Mouse (Mus musculus) hindbrain, embryonic 13.5 days (tissue): ENCODE measurements around the gene Tmem256. TPM values are rescaled to one million over a fixed set of nuclear protein-coding genes. Genes with fewer than 3 reads are reported as not detected.
A peak's percentile ranks its signal among the peaks of the same experiment; 100 is the strongest.

Experiments
- ATAC-seq: fragments of 200-750 bp; cut with Nextera tagmentation; 2 replicates; pipeline ENCODE4 v1.8.0; 2017; ENCODE audit warnings: moderate TSS enrichment; ENCODE audit not compliant: low FRiP score
- H3K27ac ChIP-seq: fragments of 300-500 bp; sonication (generic); 2 replicates; pipeline ENCODE4 v1.5.1; 2015; ENCODE audit warnings: inconsistent platforms, mild to moderate bottlenecking, moderate library complexity
- H3K27me3 ChIP-seq: fragments of 300-500 bp; sonication (generic); 2 replicates; pipeline ENCODE4 v1.6.1; 2015; ENCODE audit warnings: mild to moderate bottlenecking, inconsistent platforms
- H3K36me3 ChIP-seq: fragments of 300-500 bp; sonication (generic); 2 replicates; pipeline ENCODE4 v1.6.1; 2015; ENCODE audit warnings: mild to moderate bottlenecking, inconsistent platforms
- H3K4me1 ChIP-seq: fragments of 300-500 bp; sonication (generic); replicated peaks from 2 replicates; pipeline ENCODE4 v1.6.1; 2015; ENCODE audit warnings: inconsistent platforms
- H3K4me2 ChIP-seq: fragments of 300-500 bp; sonication (generic); 2 replicates; pipeline ENCODE4 v1.6.1; 2015; ENCODE audit warnings: inconsistent platforms, mild to moderate bottlenecking, moderate library complexity
- H3K4me3 ChIP-seq: fragments of 300-500 bp; sonication (generic); 2 replicates; pipeline ENCODE4 v1.5.1; 2015; ENCODE audit warnings: mild to moderate bottlenecking, inconsistent platforms
- H3K9ac ChIP-seq: fragments of 300-500 bp; sonication (generic); 2 replicates; pipeline ENCODE4 v1.6.1; 2015; ENCODE audit warnings: mild to moderate bottlenecking, inconsistent platforms
- H3K9me3 ChIP-seq: fragments of 300-500 bp; sonication (generic); 2 replicates; pipeline ENCODE4 v1.6.1; 2016; ENCODE audit warnings: inconsistent platforms
- WGBS: fragments of 180-500 bp; shearing (Covaris S2); methylation state at CpG from one replicate; pipeline ENCODE4 v1.1.7; 2015; 5-methylcytosine and 5-hydroxymethylcytosine counted together
- microRNA-seq: library from miRNA; unstranded; fragments of <30 nt; microRNA quantifications from one replicate; pipeline ENCODE4, GENCODE M21; 2016
- polyA plus RNA-seq: library from polyadenylated mRNA; unstranded; fragments of >200 nt; fragmentation: Nextera tagmentation; extraction: Ambion mirVana; gene quantifications from 2 replicates; pipeline ENCODE4 v1.2.1, GENCODE M21; 2015

Tmem256 gene
- polyA plus RNA-seq, 1 experiment from 2014 or later = 374 TPM

DNA sequence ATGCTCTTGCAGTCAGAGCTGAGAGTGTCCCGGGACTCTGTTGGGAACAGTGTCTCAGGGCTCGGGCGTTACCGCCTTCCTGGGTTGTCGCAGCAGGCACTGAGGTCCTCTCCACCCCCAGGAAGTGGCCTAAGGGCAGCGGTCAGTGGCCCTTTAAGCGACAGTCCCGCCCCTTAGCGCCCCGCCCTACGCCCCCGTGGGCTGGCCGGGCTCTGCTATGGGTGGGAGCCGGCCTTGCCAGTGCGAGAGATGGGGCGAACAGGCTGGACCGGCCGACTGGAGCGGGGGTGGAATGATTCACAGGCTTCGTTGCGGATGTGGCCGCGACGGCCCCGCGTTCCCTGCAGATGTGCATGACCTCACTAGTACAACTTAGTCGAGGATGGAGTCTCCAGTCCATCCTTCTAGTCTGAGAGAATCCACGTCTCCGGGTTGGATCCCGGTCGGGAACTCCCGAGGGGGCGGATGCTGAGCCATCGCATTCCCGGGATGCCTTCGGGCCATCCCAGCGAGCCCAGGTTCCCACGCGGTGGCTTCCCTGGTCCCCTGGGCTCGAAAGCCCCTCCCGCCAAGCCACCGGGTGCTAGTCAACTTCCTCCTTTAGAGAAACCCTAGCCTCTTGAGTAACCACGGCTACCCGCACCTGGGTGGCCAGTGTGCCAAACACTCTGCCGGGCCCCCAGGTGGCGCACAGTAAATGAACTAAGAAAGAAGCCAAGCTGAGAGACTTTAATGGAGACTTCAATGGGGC is 42.7 kb downstream of the Tmem256 start, which contains the start of gene Kctd11:
Gene Kctd11 (minus strand): TSS at position 554 of the 751 bp plus-strand sequence.
- Histone ChIP-seq H3K4me1 (peaks cover 36% of the 10 kb centered on the region), H3K36me3 (no peaks in the 10 kb centered on the region), H3K27ac (peak within 1 kb of the TSS; percentile 58), H3K4me3 (peak within 1 kb of the TSS; percentile 40), H3K9ac (peak within 1 kb of the TSS; percentile 71), H3K9me3 (no peaks in the 10 kb centered on the region), H3K27me3 (peaks cover 42% of the 10 kb centered on the region), H3K4me2 (peak within 1 kb of the TSS; percentile 73)
- peak; percentile 82 for ATAC-seq
- under 1% methylated on average over 41 of the region's 46 CpGs for WGBS

DNA sequence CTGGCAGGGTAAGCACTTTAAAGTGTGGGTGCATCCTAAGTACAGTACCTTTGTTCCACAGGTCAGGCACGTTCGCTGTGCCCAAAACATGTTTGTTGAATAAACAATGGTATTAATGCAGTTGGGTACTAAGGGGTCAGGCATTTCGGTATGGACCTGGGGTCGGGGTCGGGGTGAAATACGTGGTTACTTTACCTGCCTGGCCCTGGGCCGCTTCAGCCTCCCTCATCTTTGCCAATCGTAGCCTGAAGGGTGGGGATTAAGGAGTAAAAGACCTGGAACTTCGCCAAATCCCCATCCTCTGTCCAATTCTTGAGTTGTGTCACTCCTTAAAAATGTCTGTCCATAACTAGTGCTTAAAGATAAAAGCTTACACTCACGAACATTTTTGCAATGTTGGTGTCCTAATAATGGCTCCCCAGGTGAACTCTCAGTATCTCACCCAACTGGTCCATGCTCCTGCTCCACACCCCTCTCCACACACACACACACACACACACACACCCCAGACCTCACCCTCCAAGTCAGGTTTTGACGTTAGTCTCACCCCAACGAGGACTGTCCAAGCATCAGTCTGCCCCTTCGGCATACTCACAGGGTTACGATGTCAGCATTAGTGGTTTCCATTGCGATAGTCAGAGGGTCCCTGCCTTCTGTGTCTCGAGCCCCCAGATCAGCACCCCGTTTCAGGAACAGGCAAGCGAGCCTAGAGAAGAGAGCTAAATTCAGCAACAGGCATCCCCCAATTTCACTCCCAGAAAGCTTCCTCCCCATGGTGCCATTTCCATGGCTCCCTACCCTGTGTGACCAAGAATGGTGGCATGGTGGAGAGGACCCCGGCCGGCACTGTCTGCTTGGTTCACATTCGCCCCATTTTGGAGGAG is 43.7 kb downstream of the Tmem256 start:
- H3K27me3 ChIP-seq = peaks cover 42% of the 10 kb centered on the region
- no peaks in the 10 kb centered on the region for H3K36me3 ChIP-seq
- 64% methylated on average over 21 of the region's 21 CpGs for WGBS
- H3K4me3 ChIP-seq = peak overlapping the region; percentile 40
- peak overlapping the region; percentile 73 for H3K4me2 ChIP-seq
- H3K9me3 ChIP-seq = no peaks in the 10 kb centered on the region
- H3K4me1 ChIP-seq = peaks cover 34% of the 10 kb centered on the region
- ATAC-seq = no peak
- 0 out of 2 replicates have a peak overlapping the region, but pooled peaks have one; percentile 71 for H3K9ac ChIP-seq
- no peak overlapping the region for H3K27ac ChIP-seq

DNA sequence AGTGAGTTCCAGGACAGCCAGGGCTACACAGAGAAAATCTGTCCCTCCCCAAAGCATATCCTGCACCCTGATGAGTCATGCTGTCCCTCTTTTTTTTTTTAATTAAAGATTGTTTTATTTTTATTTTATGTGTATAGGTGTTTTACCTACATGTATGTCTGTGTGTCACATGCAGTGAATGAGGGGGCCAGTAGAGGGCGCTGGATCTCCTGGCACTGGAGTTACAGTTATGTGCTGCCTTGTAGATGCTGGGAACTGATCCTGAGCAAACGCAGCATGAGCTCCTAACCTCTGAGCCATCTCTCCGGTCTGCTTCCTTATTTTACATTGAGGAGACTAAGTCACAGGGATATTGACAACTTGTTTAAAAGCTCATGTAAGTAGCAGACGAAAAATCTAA is 44.8 kb downstream of the Tmem256 start:
- 62% methylated on average over 4 of the region's 4 CpGs for WGBS
- H3K27ac ChIP-seq = no peak overlapping the region
- no peak overlapping the region for H3K4me2 ChIP-seq
- no peaks in the 10 kb centered on the region for H3K36me3 ChIP-seq
- H3K4me3 ChIP-seq = no peak overlapping the region
- no peaks in the 10 kb centered on the region for H3K9me3 ChIP-seq
- no peak for ATAC-seq
- H3K27me3 ChIP-seq = peaks cover 42% of the 10 kb centered on the region
- H3K4me1 ChIP-seq = peaks cover 32% of the 10 kb centered on the region
- H3K9ac ChIP-seq = no peak overlapping the region

DNA sequence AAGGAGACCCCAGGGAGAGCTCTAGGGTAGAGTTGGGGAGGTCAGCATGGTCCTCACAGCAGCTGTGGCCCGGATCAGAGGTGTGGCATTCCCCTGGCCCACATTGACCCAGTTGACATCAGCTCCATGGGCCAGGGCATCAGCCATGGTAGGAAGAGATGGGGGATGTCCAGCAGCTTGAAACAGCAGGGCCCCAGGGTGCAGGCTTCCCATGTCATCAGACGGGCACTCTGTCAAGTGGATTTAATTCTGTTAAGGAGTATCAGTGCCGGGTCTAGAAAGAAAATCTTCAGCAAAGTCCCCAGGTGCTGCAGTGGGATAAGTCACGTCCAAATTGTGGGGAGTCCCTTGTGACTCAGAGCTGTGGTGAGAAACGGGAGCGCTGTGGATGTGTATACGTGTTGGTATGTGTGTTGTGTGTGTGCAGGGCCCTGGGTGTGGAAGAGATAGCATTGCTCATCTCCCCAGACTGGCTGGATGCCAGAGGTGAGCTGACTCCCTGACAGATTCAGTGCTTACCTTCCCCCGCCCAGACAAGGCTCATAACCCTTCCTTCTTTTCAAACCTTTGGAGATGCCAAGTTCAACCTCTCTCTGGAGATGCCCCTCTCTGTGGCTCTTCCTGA is 45.3 kb downstream of the Tmem256 start:
- no peak overlapping the region for H3K9ac ChIP-seq
- ATAC-seq = no peak
- WGBS = 91% methylated on average over 8 of the region's 8 CpGs
- H3K4me3 ChIP-seq = no peak overlapping the region
- peaks cover 42% of the 10 kb centered on the region for H3K27me3 ChIP-seq
- H3K4me1 ChIP-seq = peaks cover 27% of the 10 kb centered on the region
- no peaks in the 10 kb centered on the region for H3K36me3 ChIP-seq
- H3K9me3 ChIP-seq = no peaks in the 10 kb centered on the region
- H3K27ac ChIP-seq = no peak overlapping the region
- H3K4me2 ChIP-seq = no peak overlapping the region

DNA sequence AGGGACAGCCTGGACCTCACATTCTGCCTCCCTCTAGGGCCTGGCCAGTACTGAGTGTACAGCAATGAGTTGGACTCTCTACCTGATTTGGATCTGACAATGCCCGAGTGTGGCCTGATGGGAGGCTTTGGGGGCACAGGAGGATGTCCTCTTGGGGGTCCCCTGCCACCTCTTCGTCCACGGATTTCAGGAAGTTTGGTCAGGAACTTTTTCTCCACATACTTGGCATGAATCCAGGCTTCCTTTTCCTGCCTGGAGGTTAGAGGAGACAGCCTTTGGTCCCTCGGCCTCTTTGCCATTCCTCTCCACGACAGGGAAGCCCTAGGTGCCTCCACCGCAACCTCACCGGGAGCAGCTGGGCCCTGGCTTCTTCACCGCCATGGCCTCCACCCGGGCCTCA is 45.9 kb downstream of the Tmem256 start:
- H3K27me3 ChIP-seq = peaks cover 38% of the 10 kb centered on the region
- H3K9me3 ChIP-seq = no peaks in the 10 kb centered on the region
- ATAC-seq = no peak
- H3K27ac ChIP-seq = no peak overlapping the region
- H3K4me2 ChIP-seq = no peak overlapping the region
- H3K4me1 ChIP-seq = peaks cover 22% of the 10 kb centered on the region
- H3K4me3 ChIP-seq = no peak overlapping the region
- no peaks in the 10 kb centered on the region for H3K36me3 ChIP-seq
- no peak overlapping the region for H3K9ac ChIP-seq
- 84% methylated on average over 9 of the region's 9 CpGs for WGBS

GRCm38 (mm10) chr11:69884663-69885062 is 46.3 kb downstream of the Tmem256 start:
- H3K4me2 ChIP-seq = no peak overlapping the region
- H3K36me3 ChIP-seq = no peaks in the 10 kb centered on the region
- peaks cover 18% of the 10 kb centered on the region for H3K4me1 ChIP-seq
- no peak for ATAC-seq
- no peak overlapping the region for H3K27ac ChIP-seq
- H3K27me3 ChIP-seq = peaks cover 34% of the 10 kb centered on the region
- H3K9me3 ChIP-seq = no peaks in the 10 kb centered on the region
- no peak overlapping the region for H3K9ac ChIP-seq
- H3K4me3 ChIP-seq = no peak overlapping the region
- 86% methylated on average over 8 of the region's 8 CpGs for WGBS

GRCm38 (mm10) chr11:69886907-69887635 is 48.8 kb downstream of the Tmem256 start:
- H3K27ac ChIP-seq = no peak overlapping the region
- H3K9me3 ChIP-seq = no peaks in the 10 kb centered on the region
- WGBS = 77% methylated on average over 8 of the region's 8 CpGs
- no peaks in the 10 kb centered on the region for H3K36me3 ChIP-seq
- no peak overlapping the region for H3K9ac ChIP-seq
- no peak for ATAC-seq
- no peak overlapping the region for H3K4me3 ChIP-seq
- H3K4me2 ChIP-seq = no peak overlapping the region
- H3K4me1 ChIP-seq = no peaks in the 10 kb centered on the region; the same call in 1 of the 2 replicates
- H3K27me3 ChIP-seq = peaks cover 16% of the 10 kb centered on the region

Small RNA genes lying within 50 kb of the gene (microRNA-seq; reads per million reads assigned to microRNA genes)
- gene Mir6924 = not detected

Other genes with a start within 250 kb of the Tmem256 start
- 27.6 and 29.7 TPM in 2 replicates for gene Atp1b2, start 232.6 kb upstream of the Tmem256 start, polyA plus RNA-seq
- not detected in 2 replicates for gene Shbg, start 220.6 kb upstream of the Tmem256 start, polyA plus RNA-seq
- 28.0 and 28.1 TPM in 2 replicates for gene Sat2, start 216.5 kb upstream of the Tmem256 start, polyA plus RNA-seq
- 40.5 and 52.0 TPM in 2 replicates for gene Fxr2, start 205.5 kb upstream of the Tmem256 start, polyA plus RNA-seq
- gene Sox15, start 183.2 kb upstream of the Tmem256 start, polyA plus RNA-seq = not detected in 2 replicates
- 95.0 and 104 TPM in 2 replicates for gene Mpdu1, start 175.9 kb upstream of the Tmem256 start, polyA plus RNA-seq
- 9.0 and 9.8 TPM in 2 replicates for gene Cd68, start 172.4 kb upstream of the Tmem256 start, polyA plus RNA-seq
- 528 and 537 TPM in 2 replicates for gene Eif4a1, start 166.1 kb upstream of the Tmem256 start, polyA plus RNA-seq
- 94.7 and 95.9 TPM in 2 replicates for gene Senp3, start 156.4 kb upstream of the Tmem256 start, polyA plus RNA-seq
- gene Tnfsf13, start 152.7 kb upstream of the Tmem256 start, polyA plus RNA-seq = 0.36 and 0.53 TPM in 2 replicates
- 1.8 and 3.6 TPM in 2 replicates for gene Tnfsf12, start 142.7 kb upstream of the Tmem256 start, polyA plus RNA-seq
- gene Tnfsfm13, start 142.4 kb upstream of the Tmem256 start, polyA plus RNA-seq = 0.98 and 1.2 TPM in 2 replicates
- gene Polr2a, start 79.9 kb upstream of the Tmem256 start, polyA plus RNA-seq = 18.8 and 20.4 TPM in 2 replicates
- gene Slc35g3, start 76.5 kb upstream of the Tmem256 start, polyA plus RNA-seq = 0.35 and 0.87 TPM in 2 replicates
- 3.2 TPM in 2 replicates for gene Zbtb4, start 72.6 kb upstream of the Tmem256 start, polyA plus RNA-seq
- 1.5 and 2.6 TPM in 2 replicates for gene Chrnb1, start 42.6 kb upstream of the Tmem256 start, polyA plus RNA-seq
- 4.8 and 5.5 TPM in 2 replicates for gene Fgf11, start 36.7 kb upstream of the Tmem256 start, polyA plus RNA-seq
- gene Tmem102, start 32.9 kb upstream of the Tmem256 start, polyA plus RNA-seq = 1.1 TPM in 2 replicates
- not detected in 2 replicates for gene Gm39566, start 23.2 kb upstream of the Tmem256 start, polyA plus RNA-seq
- gene Spem2, start 20.0 kb upstream of the Tmem256 start, polyA plus RNA-seq = 0.10 TPM in 1 of 2 replicates, not detected in the other
- gene Spem1, start 16.3 kb upstream of the Tmem256 start, polyA plus RNA-seq = 0.70 and 0.81 TPM in 2 replicates
- 21.4 and 22.0 TPM in 2 replicates for gene Nlgn2, start 730 bp upstream of the Tmem256 start, polyA plus RNA-seq
- gene Plscr3, start 7.9 kb downstream of the Tmem256 start, polyA plus RNA-seq = 51.7 and 53.7 TPM in 2 replicates
- gene Tnk1, start 20.2 kb downstream of the Tmem256 start, polyA plus RNA-seq = 0.13 and 0.23 TPM in 2 replicates
- not detected in 2 replicates for gene Tmem95, start 39.5 kb downstream of the Tmem256 start, polyA plus RNA-seq
- 2.0 and 2.5 TPM in 2 replicates for gene Kctd11, start 42.9 kb downstream of the Tmem256 start, polyA plus RNA-seq
- gene Acap1, start 57.0 kb downstream of the Tmem256 start, polyA plus RNA-seq = 0.17 and 0.52 TPM in 2 replicates
- gene 2810408A11Rik, start 62.5 kb downstream of the Tmem256 start, polyA plus RNA-seq = 10.3 and 11.7 TPM in 2 replicates
- gene Neurl4, start 62.6 kb downstream of the Tmem256 start, polyA plus RNA-seq = 18.8 and 22.6 TPM in 2 replicates
- gene Gps2, start 75.4 kb downstream of the Tmem256 start, polyA plus RNA-seq = 72.4 and 77.3 TPM in 2 replicates
- 1,129 and 1,134 TPM in 2 replicates for gene Eif5a, start 83.4 kb downstream of the Tmem256 start, polyA plus RNA-seq
- gene Ybx2, start 97.3 kb downstream of the Tmem256 start, polyA plus RNA-seq = 4.0 and 7.1 TPM in 2 replicates
- 3.9 and 4.0 TPM in 2 replicates for gene Slc2a4, start 109.7 kb downstream of the Tmem256 start, polyA plus RNA-seq
- gene Cldn7, start 126.3 kb downstream of the Tmem256 start, polyA plus RNA-seq = 0.38 and 0.87 TPM in 2 replicates
- 22.4 and 22.7 TPM in 2 replicates for gene Ctdnep1, start 142.6 kb downstream of the Tmem256 start, polyA plus RNA-seq
- gene Elp5, start 144.0 kb downstream of the Tmem256 start, polyA plus RNA-seq = 149 and 154 TPM in 2 replicates
- gene Gabarap, start 152.6 kb downstream of the Tmem256 start, polyA plus RNA-seq = 670 and 709 TPM in 2 replicates
- 72.9 and 74.8 TPM in 2 replicates for gene Phf23, start 157.3 kb downstream of the Tmem256 start, polyA plus RNA-seq
- 26.8 and 28.6 TPM in 2 replicates for gene Dvl2, start 162.1 kb downstream of the Tmem256 start, polyA plus RNA-seq
- 56.9 and 59.4 TPM in 2 replicates for gene Acadvl, start 176.9 kb downstream of the Tmem256 start, polyA plus RNA-seq
- 28.1 TPM in 2 replicates for gene Dlg4, start 178.4 kb downstream of the Tmem256 start, polyA plus RNA-seq
- gene Asgr1, start 215.6 kb downstream of the Tmem256 start, polyA plus RNA-seq = 1.5 and 1.7 TPM in 2 replicates